In genomic region chr12:71763194-71763593, GRCm38 (mm10) we compare ENCODE assay signal across 15 mouse cellular contexts.
DNase-seq lines count a peak whose midpoint lies in the region; ATAC-seq and TF ChIP-seq lines count a peak whose summit lies in the region.
"Had no signal": no experiment of that assay in that cellular context is flagged by ENCODE, and none has a peak within 500 bp of the region (broad histone marks: within the 10 kb centered on the region; RNA-seq: fewer than 3 reads in every experiment).

No protein-coding gene starts in this region.

- peak; percentile 73 for TF ChIP-seq CTCF in forebrain, postnatal 0 days (IDR thresholded peaks at IDR 0.05; ENCODE audit: low read depth)
- TF ChIP-seq CTCF in kidney, postnatal 0 days (IDR thresholded peaks at IDR 0.05; ENCODE audit: low read depth): peak; percentile 73
- TF ChIP-seq CTCF in stomach, postnatal 0 days (IDR thresholded peaks at IDR 0.05; ENCODE audit: low read depth): peak; percentile 69

- no peak overlapping the region for H3K27ac ChIP-seq in forebrain, postnatal 0 days (ENCODE audit: low read depth, low read length)
- H3K27ac ChIP-seq in forebrain, embryonic 10.5 days: no peak overlapping the region
- no peak overlapping the region for H3K27ac ChIP-seq in kidney, postnatal 0 days
- no peak overlapping the region for H3K27ac ChIP-seq in stomach, postnatal 0 days (replicated peaks)
- H3K27ac ChIP-seq: hindbrain, embryonic 10.5 days had no signal

- no peak overlapping the region for H3K4me2 ChIP-seq in forebrain, postnatal 0 days (ENCODE audit: low read depth)
- H3K4me2 ChIP-seq in kidney, postnatal 0 days (ENCODE audit: low read length): peak overlapping the region; percentile 8; the same call in 1 of the 2 replicates
- H3K4me2 ChIP-seq in stomach, postnatal 0 days (replicated peaks; ENCODE audit: low read depth): no peak overlapping the region
- H3K4me2 ChIP-seq: heart, embryonic 11.5 days; liver, embryonic 11.5 days had no signal

- H3K4me3 ChIP-seq in forebrain, postnatal 0 days (ENCODE audit: low read depth, low read length): no peak overlapping the region
- no peak overlapping the region for H3K4me3 ChIP-seq in forebrain, embryonic 10.5 days
- H3K4me3 ChIP-seq in kidney, postnatal 0 days (replicated peaks; ENCODE audit: low read depth, low read length): no peak overlapping the region
- H3K4me3 ChIP-seq in stomach, postnatal 0 days (ENCODE audit: low read depth, low read length): no peak overlapping the region
- H3K4me3 ChIP-seq: hindbrain, embryonic 10.5 days had no signal

- no peak overlapping the region for H3K9ac ChIP-seq in forebrain, postnatal 0 days
- no peak overlapping the region for H3K9ac ChIP-seq in kidney, postnatal 0 days (ENCODE audit: low read depth, low read length)
- no peak overlapping the region for H3K9ac ChIP-seq in stomach, postnatal 0 days (ENCODE audit: low read length)

- peak; percentile 54 for DNase-seq in forebrain, postnatal 0 days
- DNase-seq in forebrain, embryonic 10.5 days (ENCODE audit: extremely low spot score, low spot score): no peak
- DNase-seq in kidney, postnatal 0 days (ENCODE audit: low spot score): peak; percentile 77
- no peak for DNase-seq in kidney, adult 18-20 months
- peak; percentile 27 for DNase-seq in retina, postnatal 1 day
- DNase-seq in retina, embryonic 14.5 days (ENCODE audit: low spot score): no peak
- no peak for DNase-seq in stomach, postnatal 0 days (ENCODE audit: low spot score)
- no peak for DNase-seq in left cerebral cortex, adult 8-10 months (ENCODE audit: low spot score in 2 of 2)
- DNase-seq: cerebellum, adult 18-20 months; gastrocnemius, postnatal 10 days; kidney, postnatal 25 days; thymus, postnatal 14 days had no signal

- no peaks in the 10 kb centered on the region for H3K9me3 ChIP-seq in forebrain, postnatal 0 days (ENCODE audit: low read length)
- H3K9me3 ChIP-seq in forebrain, embryonic 10.5 days: no peaks in the 10 kb centered on the region
- H3K9me3 ChIP-seq in kidney, postnatal 0 days (replicated peaks; ENCODE audit: low read length): no peaks in the 10 kb centered on the region
- H3K9me3 ChIP-seq in stomach, postnatal 0 days (ENCODE audit: control insufficient read depth, low read length): no peaks in the 10 kb centered on the region
- H3K9me3 ChIP-seq: hindbrain, embryonic 10.5 days had no signal

- no peaks in the 10 kb centered on the region for H3K36me3 ChIP-seq in forebrain, postnatal 0 days (ENCODE audit: insufficient read depth)
- H3K36me3 ChIP-seq in forebrain, embryonic 10.5 days (replicated peaks): no peaks in the 10 kb centered on the region
- H3K36me3 ChIP-seq in kidney, postnatal 0 days (ENCODE audit: insufficient read depth, low read length): no peaks in the 10 kb centered on the region
- no peaks in the 10 kb centered on the region for H3K36me3 ChIP-seq in stomach, postnatal 0 days (ENCODE audit: control insufficient read depth, insufficient read depth, low read length)
- H3K36me3 ChIP-seq: hindbrain, embryonic 10.5 days had no signal

- no peaks in the 10 kb centered on the region for H3K27me3 ChIP-seq in forebrain, postnatal 0 days (ENCODE audit: insufficient read depth, low read length)
- H3K27me3 ChIP-seq in forebrain, embryonic 10.5 days (ENCODE audit: poor library complexity, severe bottlenecking): no peaks in the 10 kb centered on the region
- no peaks in the 10 kb centered on the region for H3K27me3 ChIP-seq in kidney, postnatal 0 days (ENCODE audit: insufficient read depth, low read length)
- no peaks in the 10 kb centered on the region for H3K27me3 ChIP-seq in stomach, postnatal 0 days (ENCODE audit: control insufficient read depth, insufficient read depth, low read length)

- peak; percentile 50; the same call in 1 of the 2 replicates for ATAC-seq in forebrain, postnatal 0 days
- ATAC-seq in kidney, postnatal 0 days (replicated peaks; ENCODE audit: low FRiP score, low read depth): no peak
- no peak for ATAC-seq in stomach, postnatal 0 days (ENCODE audit: low FRiP score, low TSS enrichment)

- 49% methylated on average over 4 of the region's 4 CpGs for WGBS in forebrain, postnatal 0 days
- WGBS in forebrain, embryonic 10.5 days: 85% methylated on average over 4 of the region's 4 CpGs
- 55% methylated on average over 4 of the region's 4 CpGs for WGBS in kidney, postnatal 0 days
- WGBS in stomach, postnatal 0 days: 66% methylated on average over 4 of the region's 4 CpGs

- TF ChIP-seq EP300 in stomach, postnatal 0 days (optimal IDR thresholded peaks at IDR 0.05): no peak

- no peaks in the 10 kb centered on the region for H3K4me1 ChIP-seq in forebrain, postnatal 0 days (ENCODE audit: insufficient read depth)
- peaks cover 5% of the 10 kb centered on the region; the same call in 1 of the 2 replicates for H3K4me1 ChIP-seq in forebrain, embryonic 10.5 days
- H3K4me1 ChIP-seq in kidney, postnatal 0 days (replicated peaks; ENCODE audit: insufficient read depth, low read length): no peaks in the 10 kb centered on the region
- no peaks in the 10 kb centered on the region for H3K4me1 ChIP-seq in stomach, postnatal 0 days (replicated peaks; ENCODE audit: control insufficient read depth, insufficient read depth)

Comparison
In these comparisons a context has a peak if more than half of its experiments do, and no peak if none do; other contexts are left out.
1. DNase-seq: peak in forebrain, postnatal 0 days (single experiment), kidney, postnatal 0 days (single experiment) and retina, postnatal 1 day (single experiment); none in forebrain, embryonic 10.5 days (single experiment), kidney, adult 18-20 months (single experiment), retina, embryonic 14.5 days (single experiment), stomach, postnatal 0 days (single experiment) and left cerebral cortex, adult 8-10 months (0 of 2).
2. Peak in every context shown above with its lines, with median percentiles within 50 percentile points of each other: CTCF ChIP-seq.